Mouse (Mus musculus) midbrain, postnatal 0 days (tissue): ENCODE results near the gene Mat1a. TPM values are rescaled to one million over a fixed set of nuclear protein-coding genes. Genes with fewer than 3 reads are reported as not detected.

Experiments
- ATAC-seq: fragments of 200-750 bp; cut with Nextera tagmentation; 2 replicates; pipeline ENCODE4 v1.8.0; 2017; ENCODE audit warnings: moderate number of reproducible peaks, mild to moderate bottlenecking, moderate TSS enrichment, moderate library complexity; ENCODE audit not compliant: low FRiP score
- DNase-seq: peaks from one replicate; pipeline ENCODE4 v3.0.0-alpha.2; 2015; ENCODE audit warnings: low spot score
- H3K27ac ChIP-seq: fragments of 300-500 bp; sonication (generic); 2 replicates; pipeline ENCODE4 v1.5.1; 2014; ENCODE audit warnings: low read depth, mild to moderate bottlenecking, low read length, mixed read lengths
- H3K27me3 ChIP-seq: fragments of 300-500 bp; sonication (generic); 2 replicates; pipeline ENCODE4 v1.6.1; 2014; ENCODE audit warnings: low read length, control low read depth, mixed read lengths; ENCODE audit not compliant: insufficient read depth
- H3K36me3 ChIP-seq: fragments of 300-500 bp; sonication (generic); 2 replicates; pipeline ENCODE4 v1.6.1; 2014; ENCODE audit warnings: low read length, control low read depth, mixed read lengths; ENCODE audit not compliant: insufficient read depth
- H3K4me1 ChIP-seq: fragments of 300-500 bp; sonication (generic); 2 replicates; pipeline ENCODE4 v1.6.1; 2014; ENCODE audit warnings: mild to moderate bottlenecking, control low read depth, antibody characterized with exemption, low read length, mixed read lengths; ENCODE audit not compliant: insufficient read depth
- H3K4me2 ChIP-seq: fragments of 300-500 bp; sonication (generic); 2 replicates; pipeline ENCODE4 v1.6.1; 2014; ENCODE audit warnings: low read depth, mild to moderate bottlenecking, low read length, mixed read lengths; ENCODE audit not compliant: poor library complexity, severe bottlenecking
- H3K4me3 ChIP-seq: fragments of 300-500 bp; sonication (generic); 2 replicates; pipeline ENCODE4 v1.5.1; 2014; ENCODE audit warnings: low read depth, mild to moderate bottlenecking, low read length, moderate library complexity
- H3K9ac ChIP-seq: fragments of 300-500 bp; sonication (generic); replicated peaks from 2 replicates; pipeline ENCODE4 v1.6.1; 2014; ENCODE audit warnings: mild to moderate bottlenecking, low read length, moderate library complexity, mixed read lengths; ENCODE audit not compliant: poor library complexity, severe bottlenecking
- H3K9me3 ChIP-seq: fragments of 300-500 bp; sonication (generic); 2 replicates; pipeline ENCODE4 v1.6.1; 2016; ENCODE audit warnings: low read length, control low read depth
- CTCF ChIP-seq: IDR thresholded peaks from 2 replicates; pipeline ENCODE4 v1.5.1; 2016; ENCODE audit warnings: antibody characterized with exemption, mild to moderate bottlenecking
- WGBS: fragments of 180-500 bp; shearing (Covaris S2); extraction: QIAGEN DNeasy Blood & Tissue Kit; methylation state at CpG from one replicate; pipeline ENCODE4 v1.1.7; 2014; 5-methylcytosine and 5-hydroxymethylcytosine counted together
- polyA plus RNA-seq: library from polyadenylated mRNA; unstranded; fragments of >200 nt; fragmentation: Nextera tagmentation; extraction: Ambion mirVana; gene quantifications from 2 replicates; pipeline ENCODE4 v1.2.1, GENCODE M21; 2015
- total RNA-seq: library from RNA; depleted of rRNA; stranded (reverse); fragments of >200 nt; gene quantifications from 2 replicates; pipeline ENCODE4 v1.2.3, GENCODE M21; 2014

Gene Mat1a
- total and polyA plus RNA-seq, 2 experiments from 2014 or later = not detected

DNA sequence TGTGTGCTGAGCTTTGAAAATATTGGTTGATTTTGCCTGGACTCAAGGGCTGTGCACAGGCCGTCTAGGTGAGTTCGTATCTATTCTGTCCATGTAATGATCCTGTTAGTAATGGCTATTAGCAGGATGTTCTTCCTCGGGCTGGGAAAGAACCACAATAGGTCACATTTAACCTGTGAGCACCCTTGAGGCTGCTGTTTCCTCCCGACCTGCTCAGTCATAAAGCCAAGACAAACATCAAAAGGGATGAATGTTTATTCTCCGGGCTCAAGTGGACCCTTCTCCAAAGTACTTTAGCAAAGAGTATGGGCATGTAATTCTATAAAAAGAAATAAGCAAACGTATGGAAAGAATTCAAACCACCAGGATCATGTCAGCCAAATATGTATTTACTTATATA is 41.2 kb downstream of the Mat1a start:
- no peak for TF ChIP-seq CTCF
- Histone ChIP-seq H3K4me3 (no peak overlapping the region), H3K4me2 (no peak overlapping the region), H3K27ac (no peak overlapping the region), H3K36me3 (no peaks in the 10 kb centered on the region), H3K27me3 (no peaks in the 10 kb centered on the region), H3K9ac (no peak overlapping the region), H3K9me3 (no peaks in the 10 kb centered on the region), H3K4me1 (no peaks in the 10 kb centered on the region)
- WGBS = 57% methylated on average over 6 of the region's 6 CpGs
- DNase-seq (no peak), ATAC-seq (no peak)

DNA sequence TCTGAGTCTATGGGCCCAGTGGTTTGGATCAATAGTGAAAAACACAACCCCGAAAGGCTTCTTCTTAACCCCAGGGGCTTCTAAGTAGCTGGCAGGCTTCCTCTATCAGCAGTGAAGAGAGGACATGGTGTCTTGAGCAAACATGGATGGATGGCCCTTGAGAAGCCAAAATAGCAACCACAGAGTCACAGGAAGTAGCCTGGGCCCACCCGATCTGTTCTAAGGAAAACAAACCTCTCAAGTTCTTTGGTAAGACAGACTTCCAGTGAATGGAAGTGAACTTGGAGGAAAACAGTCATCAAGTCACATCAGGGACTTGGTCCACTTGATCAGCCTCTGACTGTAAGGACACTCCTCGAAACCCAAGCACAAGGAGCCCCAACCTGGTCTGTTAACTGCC is 42.1 kb downstream of the Mat1a start:
- WGBS = 82% methylated on average over 3 of the region's 3 CpGs
- Histone ChIP-seq H3K9ac (no peak overlapping the region), H3K9me3 (no peaks in the 10 kb centered on the region), H3K4me3 (no peak overlapping the region), H3K4me1 (no peaks in the 10 kb centered on the region), H3K36me3 (no peaks in the 10 kb centered on the region), H3K27me3 (no peaks in the 10 kb centered on the region), H3K4me2 (no peak overlapping the region), H3K27ac (no peak overlapping the region)
- TF ChIP-seq CTCF = no peak
- DNase-seq (no peak), ATAC-seq (no peak)

- Histone ChIP-seq H3K4me1 (no peaks in the 10 kb centered on the region), H3K27ac (no peak overlapping the region), H3K9ac (no peak overlapping the region), H3K4me3 (no peak overlapping the region), H3K27me3 (no peaks in the 10 kb centered on the region), H3K36me3 (no peaks in the 10 kb centered on the region), H3K4me2 (no peak overlapping the region), H3K9me3 (no peaks in the 10 kb centered on the region)
- no peak for TF ChIP-seq CTCF
- ATAC-seq = no peak
- no peak for DNase-seq
- WGBS = 85% methylated on average over 2 of the region's 2 CpGs
These were observed 42.5 kb downstream of the Mat1a start for GRCm38 (mm10) chr14:41147356-41147755.

DNA sequence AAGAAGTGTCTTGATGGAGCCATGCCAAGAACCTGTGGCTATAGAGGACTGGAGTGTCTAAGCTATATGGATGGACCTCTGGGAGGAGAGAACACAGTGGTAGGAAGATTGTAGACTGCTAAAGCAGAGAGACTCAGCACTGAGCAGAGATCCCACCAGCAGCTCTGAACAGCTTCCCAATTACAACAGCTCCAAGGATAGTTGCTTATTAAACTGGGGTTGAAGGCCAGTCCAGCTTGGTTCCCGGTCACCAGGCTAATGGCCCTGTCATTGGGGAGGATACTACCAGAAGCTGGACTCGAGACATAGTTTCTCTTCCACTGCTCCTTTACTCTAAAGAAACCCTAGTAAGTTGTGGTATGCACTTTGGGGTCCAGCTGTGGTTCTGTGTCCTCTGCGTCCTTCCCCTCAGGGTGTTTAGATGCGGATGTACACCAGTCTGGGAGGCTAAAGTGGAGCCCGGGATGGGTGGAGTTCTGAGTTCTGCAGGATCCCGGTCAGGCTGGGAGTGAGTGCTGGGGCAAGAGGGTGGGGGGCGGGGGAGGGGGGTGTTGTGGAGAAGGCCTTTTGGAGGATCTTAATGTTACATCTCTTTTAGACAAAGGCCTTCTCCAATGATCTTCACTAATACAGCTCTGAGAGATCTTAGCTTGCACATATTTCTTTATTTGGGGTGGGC is 46.5 kb downstream of the Mat1a start, which contains the start of gene Mbl1:
Mbl1 (plus strand) TSS at position 239 of the 679 bp plus-strand sequence.
- Histone ChIP-seq H3K4me1 (no peaks in the 10 kb centered on the region), H3K4me3 (no peak within 1 kb of the TSS), H3K9me3 (no peaks in the 10 kb centered on the region), H3K4me2 (no peak within 1 kb of the TSS), H3K9ac (no peak within 1 kb of the TSS), H3K27me3 (no peaks in the 10 kb centered on the region), H3K36me3 (no peaks in the 10 kb centered on the region), H3K27ac (no peak within 1 kb of the TSS)
- TF ChIP-seq CTCF = no peak
- 87% methylated on average over 7 of the region's 7 CpGs for WGBS
- DNase-seq (no peak), ATAC-seq (no peak)

DNA sequence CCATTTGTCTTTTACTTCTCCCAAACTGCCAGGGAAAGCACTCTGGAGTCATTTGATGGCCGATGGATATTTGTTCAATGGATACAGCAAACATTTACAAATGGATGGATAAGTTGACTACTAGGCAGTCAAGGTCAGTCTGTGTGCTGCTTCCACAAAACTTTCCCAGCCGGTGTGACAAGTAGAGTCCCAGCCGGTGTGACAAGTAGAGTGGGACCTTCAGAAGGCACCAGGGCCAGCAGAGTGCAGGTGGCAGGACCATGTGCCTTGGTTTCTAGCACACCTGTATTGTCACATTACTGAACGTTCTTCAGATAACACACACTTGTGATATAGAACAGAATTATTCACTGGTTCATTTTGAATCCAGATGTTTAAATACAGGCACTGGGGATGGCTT is 55.2 kb downstream of the Mat1a start:
- Histone ChIP-seq H3K4me1 (no peaks in the 10 kb centered on the region), H3K9ac (no peak overlapping the region), H3K4me3 (no peak overlapping the region), H3K9me3 (no peaks in the 10 kb centered on the region), H3K4me2 (no peak overlapping the region), H3K36me3 (no peaks in the 10 kb centered on the region), H3K27ac (no peak overlapping the region), H3K27me3 (no peaks in the 10 kb centered on the region)
- ATAC-seq = no peak
- WGBS = 89% methylated on average over 4 of the region's 4 CpGs
- no peak for DNase-seq
- TF ChIP-seq CTCF = no peak

DNA sequence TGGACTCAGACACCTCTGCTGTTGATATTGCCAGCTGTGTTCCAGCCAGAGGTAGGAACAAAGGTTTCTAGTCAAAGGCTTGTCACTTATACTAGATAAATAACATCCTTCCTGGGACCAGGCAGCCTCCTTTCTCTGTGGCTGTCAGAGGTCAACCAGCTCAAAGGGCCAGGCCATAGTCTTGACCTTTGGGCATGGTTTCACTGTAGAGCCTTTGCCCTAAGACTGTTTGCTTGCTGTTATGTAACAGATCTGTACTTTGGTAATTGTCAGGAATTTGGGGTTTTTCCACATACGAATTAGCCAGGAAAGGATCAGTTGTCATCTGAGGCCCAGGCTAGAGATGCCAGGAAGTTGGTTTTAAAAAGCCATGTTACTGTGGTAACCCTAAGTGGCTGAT is 55.9 kb downstream of the Mat1a start:
- Histone ChIP-seq H3K4me2 (no peak overlapping the region), H3K9ac (no peak overlapping the region)
- no peak for ATAC-seq

More for the DNA sequence above, 55.9 kb downstream of the Mat1a start:
- no peak overlapping the region for H3K27ac ChIP-seq
- WGBS = 46% methylated on average over 1 of the region's 1 CpGs
- H3K9me3 ChIP-seq = no peaks in the 10 kb centered on the region
- no peak for TF ChIP-seq CTCF
- no peak for DNase-seq
- no peaks in the 10 kb centered on the region for H3K4me1 ChIP-seq
- H3K36me3 ChIP-seq = no peaks in the 10 kb centered on the region
- no peaks in the 10 kb centered on the region for H3K27me3 ChIP-seq
- no peak overlapping the region for H3K4me3 ChIP-seq
